Mouse (Mus musculus): Measurements from ENCODE around the gene Tmem239.
"Not testable (repeated sequence)": the region's sequence is repeated elsewhere in the genome, so short reads cannot be mapped to it uniquely, and the experiment has no call there.

Gene Tmem239

GRCm38 (mm10) chr2:130406178-130406577, at the start of gene Tmem239:
Gene Tmem239 (plus strand): TSS chr2:130406478.
- no peak for DNase-seq (ENCODE audit: low spot score in 2 of 2)

GRCm38 (mm10) chr2:130357551-130357950, 48.7 kb upstream of the Tmem239 start:
- DNase-seq (ENCODE audit: low spot score in 2 of 2): no peak

- no peak for DNase-seq (ENCODE audit: low spot score in 2 of 2)
Observed at GRCm38 (mm10) chr2:130358852-130359251, 47.4 kb upstream of the Tmem239 start.

GRCm38 (mm10) chr2:130362511-130363026, 43.7 kb upstream of the Tmem239 start:
- peak; percentile 10 to 47 for DNase-seq (ENCODE audit: low spot score in 2 of 2)

- DNase-seq (ENCODE audit: low spot score in 2 of 2): no peak
Observed at GRCm38 (mm10) chr2:130365211-130366094, 40.8 kb upstream of the Tmem239 start.

- DNase-seq (ENCODE audit: low spot score in 2 of 2): no peak
Observed at GRCm38 (mm10) chr2:130367386-130367785, 38.9 kb upstream of the Tmem239 start.

- not testable (repeated sequence) for DNase-seq (ENCODE audit: low spot score in 2 of 2)
Observed at GRCm38 (mm10) chr2:130373026-130373425, 33.3 kb upstream of the Tmem239 start.

- DNase-seq (ENCODE audit: low spot score in 2 of 2): no peak
Observed at GRCm38 (mm10) chr2:130374951-130375350, 31.3 kb upstream of the Tmem239 start.

- DNase-seq (ENCODE audit: low spot score in 2 of 2): no peak
Observed at GRCm38 (mm10) chr2:130383205-130383604, 23.1 kb upstream of the Tmem239 start.

GRCm38 (mm10) chr2:130383895-130384294, 22.4 kb upstream of the Tmem239 start:
- no peak for DNase-seq (ENCODE audit: low spot score in 2 of 2)

GRCm38 (mm10) chr2:130386212-130386611, 20.1 kb upstream of the Tmem239 start:
- no peak for DNase-seq (ENCODE audit: low spot score in 2 of 2)

GRCm38 (mm10) chr2:130388796-130389195, 17.5 kb upstream of the Tmem239 start:
- DNase-seq (ENCODE audit: low spot score in 2 of 2): no peak

GRCm38 (mm10) chr2:130390993-130391625, 15.2 kb upstream of the Tmem239 start:
- DNase-seq (ENCODE audit: low spot score in 2 of 2): no peak

GRCm38 (mm10) chr2:130392836-130393235, 13.4 kb upstream of the Tmem239 start:
- no peak for DNase-seq (ENCODE audit: low spot score in 2 of 2)

- no peak for DNase-seq (ENCODE audit: low spot score in 2 of 2)
Observed at GRCm38 (mm10) chr2:130395696-130396095, 10.6 kb upstream of the Tmem239 start.

- DNase-seq (ENCODE audit: low spot score in 2 of 2): no peak
Observed at GRCm38 (mm10) chr2:130397186-130397985, 8.9 kb upstream of the Tmem239 start, which contains the start of gene Cpxm1. Gene Cpxm1 (minus strand): TSS chr2:130397574.

GRCm38 (mm10) chr2:130398091-130398490, 8.2 kb upstream of the Tmem239 start:
- peak in 1 of 2 experiments; percentile 47 for DNase-seq (ENCODE audit: low spot score in 2 of 2)

GRCm38 (mm10) chr2:130400046-130400445, 6.2 kb upstream of the Tmem239 start:
- no peak for DNase-seq (ENCODE audit: low spot score in 2 of 2)

- DNase-seq (ENCODE audit: low spot score in 2 of 2): no peak
Observed at GRCm38 (mm10) chr2:130401891-130402290, 4.4 kb upstream of the Tmem239 start.

GRCm38 (mm10) chr2:130404939-130405338, 1.3 kb upstream of the Tmem239 start, which contains the start of the genes Gm28372 and 1700020A23Rik:
Gene Gm28372 (plus strand): TSS chr2:130405239.
Gene 1700020A23Rik (plus strand): TSS chr2:130405259.
- DNase-seq (ENCODE audit: low spot score in 2 of 2): no peak

GRCm38 (mm10) chr2:130408194-130408593, 1.9 kb downstream of the Tmem239 start:
- no peak for DNase-seq (ENCODE audit: low spot score in 2 of 2)

Measured in urinary bladder, adult 18-20 months (tissue).